Mouse (Mus musculus) midbrain, embryonic 15.5 days (tissue): ENCODE results near the gene Mbtd1. TPM values are rescaled to one million over a fixed set of nuclear protein-coding genes. Genes with fewer than 3 reads are reported as not detected.
A peak's percentile ranks its signal among the peaks of the same experiment; 100 is the strongest.

Experiments used
- ATAC-seq: fragments of 200-750 bp; cut with Nextera tagmentation; replicated peaks from 2 replicates; pipeline ENCODE4 v1.8.0; 2017; ENCODE audit warnings: moderate TSS enrichment
- H3K27ac ChIP-seq: fragments of 300-500 bp; sonication (generic); 2 replicates; pipeline ENCODE4 v1.5.1; 2015; ENCODE audit warnings: mild to moderate bottlenecking, inconsistent platforms
- H3K27me3 ChIP-seq: fragments of 300-500 bp; sonication (generic); replicated peaks from 2 replicates; pipeline ENCODE4 v1.6.1; 2015; ENCODE audit warnings: inconsistent platforms
- H3K36me3 ChIP-seq: fragments of 300-500 bp; sonication (generic); replicated peaks from 2 replicates; pipeline ENCODE4 v1.6.1; 2015; ENCODE audit warnings: inconsistent platforms
- H3K4me1 ChIP-seq: fragments of 300-500 bp; sonication (generic); 2 replicates; pipeline ENCODE4 v1.6.1; 2015; ENCODE audit warnings: inconsistent platforms
- H3K4me2 ChIP-seq: fragments of 300-500 bp; sonication (generic); 2 replicates; pipeline ENCODE4 v1.6.1; 2015; ENCODE audit warnings: inconsistent platforms, mild to moderate bottlenecking, moderate library complexity
- H3K4me3 ChIP-seq: fragments of 300-500 bp; sonication (generic); 2 replicates; pipeline ENCODE4 v1.5.1; 2015; ENCODE audit warnings: mild to moderate bottlenecking, inconsistent platforms
- H3K9ac ChIP-seq: fragments of 300-500 bp; sonication (generic); 2 replicates; pipeline ENCODE4 v1.6.1; 2015; ENCODE audit warnings: mild to moderate bottlenecking, inconsistent platforms
- H3K9me3 ChIP-seq: fragments of 300-500 bp; sonication (generic); 2 replicates; pipeline ENCODE4 v1.6.1; 2016; ENCODE audit warnings: inconsistent platforms
- WGBS: fragments of 180-500 bp; shearing (Covaris S2); methylation state at CpG from one replicate; pipeline ENCODE4 v1.1.7; 2015; ENCODE audit warnings: mixed read lengths; 5-methylcytosine and 5-hydroxymethylcytosine counted together
- polyA plus RNA-seq: library from polyadenylated mRNA; unstranded; fragments of >200 nt; fragmentation: Nextera tagmentation; extraction: Ambion mirVana; gene quantifications from 2 replicates; pipeline ENCODE4 v1.2.1, GENCODE M21; 2015

Mbtd1 gene
- polyA plus RNA-seq = 25.6 and 28.3 TPM in 2 replicates

DNA sequence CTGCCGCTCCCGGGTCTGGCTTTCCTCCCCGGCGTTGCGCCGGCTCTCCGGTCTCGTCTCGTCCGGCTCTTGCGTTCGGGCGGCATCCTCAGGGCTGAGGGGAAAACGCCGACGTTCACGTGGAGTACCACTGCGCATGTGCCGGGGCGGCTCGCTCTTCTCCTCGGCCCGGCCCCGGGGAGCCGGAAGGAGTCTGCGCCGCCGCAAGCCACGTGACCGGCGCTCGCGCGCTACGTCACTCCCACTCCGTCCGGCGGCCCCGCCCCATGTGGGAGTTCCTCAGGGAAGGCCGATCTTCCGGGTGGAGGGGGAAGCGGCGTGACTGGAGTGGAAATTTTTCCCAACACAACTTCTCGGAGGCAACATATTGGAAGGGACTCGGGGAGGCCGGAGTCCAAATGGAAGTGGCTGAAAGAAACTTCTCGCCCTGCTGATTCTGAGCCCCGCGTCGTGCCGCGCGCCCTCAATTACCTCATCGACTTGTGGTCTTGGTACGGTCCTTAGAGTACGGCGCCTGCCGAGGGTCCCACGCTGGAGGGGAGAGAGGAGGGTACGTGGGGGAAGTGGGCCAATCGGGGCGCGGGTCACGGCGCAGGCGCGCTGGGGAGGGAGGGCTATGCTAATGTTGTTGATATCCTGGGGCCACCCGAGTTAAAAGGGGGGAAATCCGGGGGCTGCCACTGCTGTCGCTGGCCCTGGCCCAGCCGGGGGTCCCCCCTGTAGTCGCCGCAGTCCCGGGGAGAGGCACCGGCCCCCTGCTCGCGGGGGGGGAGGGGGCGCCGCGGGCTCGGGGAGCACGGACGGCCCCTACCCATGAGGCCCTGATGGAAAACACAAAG, at the start of gene Mbtd1, which contains the start of gene Utp18:
Mbtd1 (plus strand) TSS at position 281 of the 839 bp plus-strand sequence.
Utp18 (minus strand) TSS at position 195 of the 839 bp plus-strand sequence.
- no peaks in the 10 kb centered on the region for H3K27me3 ChIP-seq
- H3K4me2 ChIP-seq = peak within 1 kb of the TSS; percentile 96
- H3K4me3 ChIP-seq = peak within 1 kb of the TSS; percentile 97
- H3K36me3 ChIP-seq = no peaks in the 10 kb centered on the region; the same call in 1 of the 2 replicates
- under 1% methylated on average over 79 of the region's 83 CpGs for WGBS
- H3K9me3 ChIP-seq = no peaks in the 10 kb centered on the region
- H3K4me1 ChIP-seq = peaks cover 47% of the 10 kb centered on the region
- H3K9ac ChIP-seq = peak within 1 kb of the TSS; percentile 89
- ATAC-seq = peak; percentile 97
- H3K27ac ChIP-seq = peak within 1 kb of the TSS; percentile 93

DNA sequence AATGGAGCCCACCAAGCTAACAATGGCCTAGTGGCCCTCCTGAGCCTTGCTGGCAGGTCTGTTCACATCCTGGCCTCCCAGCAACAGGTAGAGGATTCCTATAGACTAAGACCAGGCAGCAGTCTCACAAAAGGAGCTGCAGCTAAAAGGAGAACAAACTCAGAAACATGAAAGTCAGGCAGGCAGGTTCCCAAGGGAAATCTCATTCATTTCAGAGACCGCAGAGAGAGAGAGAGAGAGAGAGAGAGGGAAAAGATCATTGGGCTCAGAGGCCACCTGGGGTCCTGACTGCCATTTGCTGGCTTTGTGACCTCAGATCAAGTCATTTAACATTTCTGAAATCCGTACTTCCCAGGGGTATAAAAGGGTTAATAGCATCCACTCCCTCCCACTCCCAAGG, 38.3 kb upstream of the Mbtd1 start:
- Histone ChIP-seq H3K4me3 (no peak overlapping the region), H3K27me3 (no peaks in the 10 kb centered on the region), H3K4me1 (peaks cover 3% of the 10 kb centered on the region; the same call in 1 of the 2 replicates), H3K9me3 (no peaks in the 10 kb centered on the region), H3K36me3 (no peaks in the 10 kb centered on the region), H3K27ac (no peak overlapping the region), H3K9ac (no peak overlapping the region), H3K4me2 (no peak overlapping the region)
- ATAC-seq = no peak
- WGBS = 6% methylated on average over 2 of the region's 2 CpGs

DNA sequence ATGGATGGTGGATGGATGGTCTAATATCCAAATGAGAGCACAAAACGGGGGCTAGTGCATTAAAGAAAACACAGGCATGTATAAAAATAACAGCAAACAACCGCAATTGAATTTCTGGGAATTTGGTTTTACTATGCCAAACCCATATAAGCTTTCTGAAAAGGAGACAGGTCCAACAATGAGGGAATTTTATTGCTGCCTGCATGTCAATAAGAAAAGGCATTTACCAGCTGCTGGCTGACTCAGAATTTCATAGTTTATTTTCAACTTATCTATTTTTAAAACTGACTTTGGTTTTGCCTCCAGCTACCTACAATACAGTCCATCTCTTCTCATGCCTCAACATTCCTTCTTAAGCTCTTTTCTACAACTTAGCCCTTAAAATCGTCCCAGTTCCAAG, 33.1 kb upstream of the Mbtd1 start:
- Histone ChIP-seq H3K9ac (no peak overlapping the region), H3K36me3 (no peaks in the 10 kb centered on the region), H3K4me1 (peaks cover 5% of the 10 kb centered on the region), H3K4me3 (no peak overlapping the region), H3K27ac (no peak overlapping the region), H3K9me3 (no peaks in the 10 kb centered on the region), H3K27me3 (no peaks in the 10 kb centered on the region), H3K4me2 (no peak overlapping the region)
- ATAC-seq = no peak
- 86% methylated on average over 3 of the region's 3 CpGs for WGBS

DNA sequence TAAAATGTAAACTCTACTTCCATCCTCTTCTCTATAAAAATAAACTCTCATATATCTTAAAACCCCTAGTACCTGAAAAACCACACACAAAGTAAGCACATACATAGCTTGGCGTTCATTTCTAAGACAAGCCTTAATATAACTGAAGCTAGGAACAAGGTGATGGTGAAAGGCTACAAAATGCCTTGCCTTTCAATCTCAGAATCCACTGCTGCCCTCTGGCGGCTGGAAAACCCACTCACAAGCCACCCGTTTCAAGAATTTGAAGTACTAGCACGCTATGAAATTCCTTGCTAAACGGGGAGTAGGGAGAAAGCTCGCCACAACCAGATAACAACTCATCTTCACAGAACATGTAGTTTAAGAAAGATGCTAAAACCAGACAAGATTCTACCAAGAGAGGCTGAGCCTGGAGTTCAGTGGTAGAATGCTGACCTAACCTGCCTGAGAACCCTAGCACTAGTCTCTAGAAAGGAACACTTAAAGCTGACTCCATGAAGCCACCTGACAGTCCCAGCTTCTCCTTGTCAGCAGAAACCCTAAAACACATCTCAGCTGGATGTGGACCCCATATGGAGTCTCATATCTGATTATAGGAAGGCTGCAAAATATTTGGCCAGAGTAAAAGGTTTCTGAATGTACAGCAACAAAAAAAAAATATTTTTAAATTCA, 29.2 kb upstream of the Mbtd1 start:
- Histone ChIP-seq H3K4me1 (peaks cover 3% of the 10 kb centered on the region), H3K27me3 (no peaks in the 10 kb centered on the region), H3K27ac (no peak overlapping the region), H3K9me3 (no peaks in the 10 kb centered on the region), H3K4me2 (peak overlapping the region; percentile 27; the same call in 1 of the 2 replicates), H3K9ac (no peak overlapping the region), H3K36me3 (peaks cover 11% of the 10 kb centered on the region; the same call in 1 of the 2 replicates), H3K4me3 (no peak overlapping the region)
- ATAC-seq = peak; percentile 37; the same call in 1 of the 2 replicates
- 2% methylated on average over 6 of the region's 6 CpGs for WGBS

DNA sequence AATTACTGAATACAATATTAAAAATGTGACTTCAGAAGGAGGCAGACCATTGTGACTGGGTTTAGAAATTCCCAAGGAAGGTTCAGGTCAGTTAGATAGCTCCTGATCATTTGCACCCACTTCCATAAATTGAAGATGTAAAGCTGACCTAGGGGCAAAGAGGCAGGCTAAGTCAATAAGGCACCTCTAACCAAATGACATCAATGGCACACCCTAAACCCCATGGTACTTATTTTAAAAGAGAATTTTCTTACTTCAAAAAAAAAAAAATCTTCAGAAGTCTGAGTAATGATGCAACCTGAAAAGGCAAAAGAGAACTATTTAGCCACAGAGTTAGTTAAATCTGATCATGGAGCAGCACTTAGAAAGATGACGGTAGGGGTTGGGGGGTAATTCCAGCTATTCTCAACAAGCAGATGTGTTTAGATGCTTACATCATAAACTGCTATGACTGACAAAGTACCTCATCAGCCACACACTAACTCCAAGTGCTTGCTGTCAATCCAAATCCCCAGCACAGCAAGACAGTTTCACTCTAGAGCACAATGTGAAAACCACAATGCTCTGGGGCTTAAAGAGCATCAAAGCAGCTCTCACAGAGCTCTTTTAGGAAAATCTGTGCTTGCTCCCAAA, 25.0 kb upstream of the Mbtd1 start:
- H3K4me3 ChIP-seq = no peak overlapping the region
- H3K9ac ChIP-seq = no peak overlapping the region
- ATAC-seq = no peak
- no peaks in the 10 kb centered on the region for H3K9me3 ChIP-seq
- no peaks in the 10 kb centered on the region for H3K27me3 ChIP-seq
- 88% methylated on average over 1 of the region's 1 CpGs for WGBS
- peaks cover 3% of the 10 kb centered on the region for H3K4me1 ChIP-seq
- H3K27ac ChIP-seq = no peak overlapping the region
- peaks cover 15% of the 10 kb centered on the region; the same call in 1 of the 2 replicates for H3K36me3 ChIP-seq
- H3K4me2 ChIP-seq = no peak overlapping the region

DNA sequence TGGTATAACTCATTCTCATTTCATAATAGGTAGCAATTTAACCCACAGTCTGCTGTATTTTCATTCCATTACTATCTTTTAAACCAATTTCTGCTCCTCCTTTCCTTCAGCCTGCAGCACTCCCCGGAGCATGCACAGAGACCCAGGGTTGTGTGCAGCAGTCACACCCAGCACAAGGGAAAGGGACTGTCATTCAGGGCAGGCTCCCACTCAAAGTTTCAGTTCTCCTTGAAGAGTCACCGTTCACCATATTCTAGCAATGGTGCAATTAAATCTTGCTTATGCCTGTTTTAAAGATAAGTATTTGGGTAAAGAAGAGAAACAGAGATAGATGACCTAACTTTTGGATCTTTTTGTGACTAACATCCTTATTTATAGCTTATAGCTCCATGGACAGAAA, 24.5 kb upstream of the Mbtd1 start:
- ATAC-seq = no peak

DNA sequence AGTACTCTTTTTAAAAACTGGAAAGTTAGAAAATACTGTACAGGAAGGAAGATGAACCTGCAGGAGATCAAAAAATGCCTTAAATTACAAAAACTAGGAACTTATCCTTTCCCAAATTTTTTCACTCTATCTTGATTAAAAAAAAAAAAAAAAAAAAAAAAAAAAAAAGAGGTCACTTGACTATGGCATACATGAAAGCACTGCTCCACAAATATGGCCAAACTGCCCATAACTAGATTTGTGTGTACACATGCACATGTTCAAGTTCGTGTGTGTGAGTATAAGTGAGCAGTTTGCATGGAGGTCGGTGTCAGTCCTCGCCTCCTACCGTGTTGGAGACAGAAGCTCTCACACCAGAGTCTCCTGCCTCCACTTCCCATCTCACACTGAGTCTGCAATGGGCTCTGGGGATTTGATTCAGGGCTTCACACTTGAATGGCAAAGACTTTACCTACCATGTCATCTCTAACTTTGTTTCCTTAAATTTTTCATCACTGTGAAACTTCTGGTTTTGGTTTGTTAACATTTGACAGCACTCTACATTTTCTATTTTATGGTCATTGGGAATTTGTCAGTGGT, 23.5 kb upstream of the Mbtd1 start:
- no peak for ATAC-seq
- 93% methylated on average over 4 of the region's 4 CpGs for WGBS
- Histone ChIP-seq H3K27ac (no peak overlapping the region), H3K4me1 (no peaks in the 10 kb centered on the region), H3K4me3 (no peak overlapping the region), H3K9ac (no peak overlapping the region), H3K4me2 (no peak overlapping the region), H3K36me3 (peaks cover 26% of the 10 kb centered on the region), H3K27me3 (no peaks in the 10 kb centered on the region), H3K9me3 (no peaks in the 10 kb centered on the region)

More for the DNA sequence above, 24.5 kb upstream of the Mbtd1 start:
- no peak overlapping the region for H3K9ac ChIP-seq
- H3K27me3 ChIP-seq = no peaks in the 10 kb centered on the region
- no peaks in the 10 kb centered on the region for H3K9me3 ChIP-seq
- H3K27ac ChIP-seq = no peak overlapping the region
- peaks cover 19% of the 10 kb centered on the region; the same call in 1 of the 2 replicates for H3K36me3 ChIP-seq
- H3K4me3 ChIP-seq = no peak overlapping the region
- peaks cover 3% of the 10 kb centered on the region for H3K4me1 ChIP-seq
- 87% methylated on average over 2 of the region's 2 CpGs for WGBS
- no peak overlapping the region for H3K4me2 ChIP-seq

DNA sequence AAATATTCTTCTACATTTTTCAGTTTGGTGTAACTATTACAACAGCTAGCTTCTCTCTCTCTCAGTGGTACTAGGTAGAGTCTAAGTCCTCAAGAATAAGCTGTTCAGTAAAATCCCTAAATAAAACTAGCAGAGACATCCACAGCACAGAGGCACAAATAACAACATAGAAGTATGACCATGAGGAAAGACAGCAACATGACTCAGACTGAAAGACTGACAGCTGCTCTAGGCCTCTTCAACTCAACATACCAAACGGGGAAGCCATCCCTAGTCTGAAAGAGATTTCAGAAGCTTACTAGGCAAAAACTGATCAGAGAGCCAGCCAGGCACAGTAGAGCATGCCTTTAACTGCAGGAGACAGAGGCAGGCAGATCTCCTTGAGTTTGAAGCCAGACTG, 23.0 kb upstream of the Mbtd1 start:
- no peaks in the 10 kb centered on the region for H3K4me1 ChIP-seq
- no peaks in the 10 kb centered on the region for H3K9me3 ChIP-seq
- H3K27ac ChIP-seq = no peak overlapping the region
- H3K4me2 ChIP-seq = no peak overlapping the region
- 91% methylated on average over 1 of the region's 1 CpGs for WGBS
- H3K36me3 ChIP-seq = peaks cover 32% of the 10 kb centered on the region
- no peaks in the 10 kb centered on the region for H3K27me3 ChIP-seq
- H3K9ac ChIP-seq = no peak overlapping the region
- no peak for ATAC-seq
- no peak overlapping the region for H3K4me3 ChIP-seq

DNA sequence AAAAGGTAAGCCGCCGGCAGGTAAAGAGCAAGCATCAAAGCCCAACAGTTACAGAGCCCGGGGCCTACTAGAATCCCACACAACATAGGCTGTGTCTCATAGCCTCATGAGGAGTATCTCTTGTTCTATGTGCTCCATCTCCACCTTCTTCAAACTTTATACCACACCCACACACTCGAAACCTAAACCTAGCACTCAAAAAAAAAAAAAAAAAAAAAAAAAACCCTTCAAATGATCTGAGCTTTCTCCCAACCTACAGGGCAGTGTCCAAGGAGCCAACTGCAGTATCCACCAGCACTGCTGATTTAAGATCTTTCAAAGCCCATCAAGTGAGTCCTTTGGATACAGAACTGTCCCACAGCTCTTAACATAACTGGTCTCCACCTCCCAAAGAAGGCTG, 1.6 kb upstream of the Mbtd1 start:
- Histone ChIP-seq H3K9ac (no peak overlapping the region), H3K9me3 (no peaks in the 10 kb centered on the region), H3K27ac (no peak overlapping the region), H3K4me3 (peak overlapping the region; percentile 97), H3K4me2 (peak overlapping the region; percentile 96), H3K36me3 (no peaks in the 10 kb centered on the region; the same call in 1 of the 2 replicates), H3K4me1 (peaks cover 39% of the 10 kb centered on the region), H3K27me3 (no peaks in the 10 kb centered on the region)
- no peak for ATAC-seq
- WGBS = 96% methylated on average over 3 of the region's 4 CpGs

DNA sequence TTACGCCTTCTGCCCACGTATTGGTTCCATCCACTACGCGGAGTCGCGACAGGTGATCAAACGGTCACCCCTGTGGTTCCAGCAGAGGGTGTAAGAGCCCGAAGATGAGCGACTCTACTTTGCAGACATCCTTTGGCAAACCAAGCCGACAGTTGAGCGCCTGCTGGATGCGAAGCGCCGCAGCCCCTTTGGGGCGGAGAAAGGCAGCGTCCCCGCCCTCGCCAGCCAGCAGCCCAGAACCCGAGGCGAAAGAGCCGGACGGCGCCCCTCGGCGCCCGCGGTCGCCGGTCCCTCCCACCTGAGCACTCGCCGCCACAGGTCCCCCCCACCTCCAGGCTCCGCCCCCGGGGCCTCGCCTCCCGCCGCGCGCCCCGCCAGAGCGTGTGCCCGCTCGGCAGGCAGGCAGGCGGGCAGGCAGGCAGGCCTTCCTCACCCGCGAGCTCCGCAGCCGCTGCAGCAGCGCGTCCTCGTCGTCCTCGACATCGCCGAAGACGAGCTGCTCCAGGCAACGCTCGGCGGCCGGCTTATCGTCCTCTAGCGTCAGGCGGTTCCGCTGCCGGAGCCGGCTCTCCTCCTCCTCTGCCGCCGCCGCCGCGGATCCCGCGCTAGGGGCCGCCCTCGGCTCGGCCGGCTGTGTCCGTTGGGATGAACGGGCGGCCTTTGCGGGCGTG, 616 bp upstream of the Mbtd1 start:
- H3K36me3 ChIP-seq = no peaks in the 10 kb centered on the region; the same call in 1 of the 2 replicates
- H3K4me2 ChIP-seq = peak overlapping the region; percentile 96
- H3K27me3 ChIP-seq = no peaks in the 10 kb centered on the region
- WGBS = under 1% methylated on average over 77 of the region's 81 CpGs
- peak overlapping the region; percentile 97 for H3K4me3 ChIP-seq
- ATAC-seq = peak; percentile 53
- H3K4me1 ChIP-seq = peaks cover 45% of the 10 kb centered on the region
- H3K27ac ChIP-seq = peak overlapping the region; percentile 93
- no peaks in the 10 kb centered on the region for H3K9me3 ChIP-seq
- H3K9ac ChIP-seq = peak overlapping the region; percentile 75

DNA sequence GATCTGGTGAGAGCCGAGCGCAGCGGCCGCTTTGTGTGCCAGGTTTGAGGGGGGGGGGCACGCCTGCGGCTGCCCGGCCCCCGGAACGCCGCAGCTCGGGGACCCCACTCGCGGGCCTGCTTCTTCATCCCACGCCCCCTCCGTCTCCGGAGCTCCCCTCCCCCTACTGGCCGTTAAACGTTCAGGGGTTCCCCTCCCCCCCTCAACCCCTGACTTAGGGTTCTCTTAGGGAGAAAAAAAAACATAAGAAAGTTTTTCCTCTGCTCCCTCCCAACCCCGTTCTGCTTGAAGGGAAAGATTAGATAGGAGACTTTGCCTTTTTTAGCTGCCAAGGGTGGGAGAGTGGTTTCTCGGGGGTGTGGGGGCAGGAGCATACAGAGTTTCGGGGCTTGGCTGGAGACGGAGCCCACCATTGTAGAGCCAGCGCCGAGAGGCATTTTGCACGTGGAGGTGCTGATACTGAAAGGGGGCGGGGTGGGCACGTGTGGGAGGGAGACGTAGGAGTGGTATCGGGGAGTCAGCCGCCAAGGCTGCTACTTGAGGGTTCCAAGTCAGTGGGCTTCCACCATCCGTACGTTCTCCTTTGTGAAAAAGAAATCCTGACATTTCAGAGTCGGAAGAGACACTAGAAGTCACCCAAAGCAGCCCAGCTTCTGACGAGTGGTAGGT, 893 bp downstream of the Mbtd1 start:
- no peaks in the 10 kb centered on the region for H3K27me3 ChIP-seq
- no peak for ATAC-seq
- H3K4me3 ChIP-seq = peak overlapping the region; percentile 97
- H3K9me3 ChIP-seq = no peaks in the 10 kb centered on the region
- H3K9ac ChIP-seq = peak overlapping the region; percentile 89
- H3K4me1 ChIP-seq = peaks cover 47% of the 10 kb centered on the region
- under 1% methylated on average over 34 of the region's 34 CpGs for WGBS
- H3K27ac ChIP-seq = peak overlapping the region; percentile 93
- H3K4me2 ChIP-seq = peak overlapping the region; percentile 96
- H3K36me3 ChIP-seq = no peaks in the 10 kb centered on the region; the same call in 1 of the 2 replicates
